Mouse (Mus musculus): ENCODE results near the gene Ankzf1. TPM values are rescaled to one million over a fixed set of nuclear protein-coding genes. Genes with fewer than 3 reads are reported as not detected.

The Ankzf1 gene
- 49.9 TPM for polyA plus RNA-seq (2017; shearing (Covaris generic))

GRCm38 (mm10) chr1:75191622-75192402 is at the start of gene Ankzf1, which contains the start of gene Atg9a:
Ankzf1 (plus strand) TSS chr1:75192151.
Atg9a (minus strand) TSS chr1:75192196.

GRCm38 (mm10) chr1:75142301-75143261 is 49.4 kb upstream of the Ankzf1 start, which contains the start of the genes Cnppd1 and Retreg2:
Cnppd1 (minus strand) TSS chr1:75142711.
Retreg2 (plus strand) TSS chr1:75142778.

GRCm38 (mm10) chr1:75168472-75169464 is 23.2 kb upstream of the Ankzf1 start, which contains the start of gene Zfand2b:
Zfand2b (plus strand) TSS chr1:75168646.

GRCm38 (mm10) chr1:75180105-75180590 is 11.8 kb upstream of the Ankzf1 start, which contains the start of gene Abcb6:
Abcb6 (minus strand) TSS chr1:75180392.

GRCm38 (mm10) chr1:75210136-75211087 is 18.5 kb downstream of the Ankzf1 start, which contains the start of the genes Glb1l and Stk16:
Glb1l (minus strand) TSS chr1:75210813.
Stk16 (plus strand) TSS chr1:75210838.

GRCm38 (mm10) chr1:75219531-75219930 is 27.6 kb downstream of the Ankzf1 start, which contains the start of gene Tuba4a:
Tuba4a (minus strand) TSS chr1:75219865.

GRCm38 (mm10) chr1:75231664-75232152 is 39.8 kb downstream of the Ankzf1 start, which contains the start of gene A630095N17Rik:
A630095N17Rik (minus strand) TSS chr1:75232102.

GRCm38 (mm10) chr1:75236117-75237050 is 44.4 kb downstream of the Ankzf1 start, which contains the start of gene Dnajb2:
Dnajb2 (plus strand) TSS chr1:75236406.

Other genes with a start within 250 kb of the Ankzf1 start
- gene Ihh, start 240.5 kb upstream of the Ankzf1 start, polyA plus RNA-seq (2017; shearing (Covaris generic)): 0.11 TPM
- gene Nhej1, start 67.0 kb upstream of the Ankzf1 start, polyA plus RNA-seq (2017; shearing (Covaris generic)): 9.8 TPM
- gene Slc23a3, start 58.3 kb upstream of the Ankzf1 start, polyA plus RNA-seq (2017; shearing (Covaris generic)): 0.42 TPM
- gene Cnppd1, start 49.4 kb upstream of the Ankzf1 start, polyA plus RNA-seq (2017; shearing (Covaris generic)): 200 TPM
- gene Retreg2, start 49.4 kb upstream of the Ankzf1 start, polyA plus RNA-seq (2017; shearing (Covaris generic)): 14.4 TPM
- gene Zfand2b, start 23.5 kb upstream of the Ankzf1 start, polyA plus RNA-seq (2017; shearing (Covaris generic)): 79.1 TPM
- 8.7 TPM for gene Abcb6, start 11.8 kb upstream of the Ankzf1 start, polyA plus RNA-seq (2017; shearing (Covaris generic))
- gene Atg9a, start within 50 bp of the Ankzf1 start, polyA plus RNA-seq (2017; shearing (Covaris generic)): 28.0 TPM
- 15.1 TPM for gene Glb1l, start 18.7 kb downstream of the Ankzf1 start, polyA plus RNA-seq (2017; shearing (Covaris generic))
- 114 TPM for gene Stk16, start 18.7 kb downstream of the Ankzf1 start, polyA plus RNA-seq (2017; shearing (Covaris generic))
- gene Tuba4a, start 27.7 kb downstream of the Ankzf1 start, polyA plus RNA-seq (2017; shearing (Covaris generic)): 403 TPM
- gene A630095N17Rik, start 40.0 kb downstream of the Ankzf1 start, polyA plus RNA-seq (2017; shearing (Covaris generic)): 0.84 TPM
- gene Dnajb2, start 44.3 kb downstream of the Ankzf1 start, polyA plus RNA-seq (2017; shearing (Covaris generic)): 32.8 TPM
- gene Ptprn, start 72.4 kb downstream of the Ankzf1 start, polyA plus RNA-seq (2017; shearing (Covaris generic)): 0.15 TPM
- not detected for gene Resp18, start 86.3 kb downstream of the Ankzf1 start, polyA plus RNA-seq (2017; shearing (Covaris generic))
- 88.1 TPM for gene Dnpep, start 125.8 kb downstream of the Ankzf1 start, polyA plus RNA-seq (2017; shearing (Covaris generic))
- not detected for gene Des, start 168.2 kb downstream of the Ankzf1 start, polyA plus RNA-seq (2017; shearing (Covaris generic))
- 0.42 TPM for gene Speg, start 183.1 kb downstream of the Ankzf1 start, polyA plus RNA-seq (2017; shearing (Covaris generic))
- gene Gmppa, start 243.8 kb downstream of the Ankzf1 start, polyA plus RNA-seq (2017; shearing (Covaris generic)): 110 TPM

All from CD4-positive, CD25-positive, alpha-beta regulatory T cell, adult 9 weeks (primary cell).